Mouse (Mus musculus) ES-E14 (cell line): ENCODE results near the gene Dctn3. TPM values are rescaled to one million over a fixed set of nuclear protein-coding genes. Genes with fewer than 3 reads are reported as not detected.
A peak's percentile ranks its signal among the peaks of the same experiment; 100 is the strongest.

ENCODE experiments used
- DNase-seq: peaks from one replicate; pipeline ENCODE4 v3.0.0-alpha.2; 2013; ENCODE audit warnings: low read depth, low spot score
- H3K27ac ChIP-seq: 2 replicates; pipeline ENCODE4 v1.5.1; 2012; ENCODE audit warnings: low read depth, mild to moderate bottlenecking, low read length, moderate library complexity, mixed read lengths; ENCODE audit not compliant: poor library complexity, insufficient read depth, severe bottlenecking
- H3K36me3 ChIP-seq: 2 replicates; pipeline ENCODE4 v1.6.1; 2012; ENCODE audit warnings: mild to moderate bottlenecking, low read length, moderate library complexity, mixed read lengths; ENCODE audit not compliant: control insufficient read depth, poor library complexity, insufficient read depth, severe bottlenecking
- H3K4me1 ChIP-seq, 2 experiments: fragments of 150-350 bp in 1 of 2; sonication (generic) in 1 of 2; 2 replicates each; pipeline ENCODE4 v1.6.1; 2012; ENCODE audit warnings: low read length in 2 of 2, mild to moderate bottlenecking in 1 of 2, mixed read lengths in 1 of 2; ENCODE audit not compliant: control insufficient read depth in 2 of 2, insufficient read depth in 2 of 2, poor library complexity in 1 of 2
- H3K4me3 ChIP-seq, 2 experiments: fragments of 150-350 bp in 1 of 2; sonication (generic) in 1 of 2; 2 replicates each; pipeline ENCODE4 v1.5.1; 2012; ENCODE audit warnings: low read length in 2 of 2, low read depth in 1 of 2, mild to moderate bottlenecking in 1 of 2, mixed read lengths in 1 of 2; ENCODE audit not compliant: insufficient read depth in 1 of 2, poor library complexity in 1 of 2, severe bottlenecking in 1 of 2
- H3K9ac ChIP-seq: 2 replicates; pipeline ENCODE4 v1.6.1; 2012; ENCODE audit warnings: low read depth, mild to moderate bottlenecking, low read length, mixed read lengths; ENCODE audit not compliant: poor library complexity, insufficient read depth, severe bottlenecking
- H3K9me3 ChIP-seq: fragments of 150-350 bp; sonication (generic); 2 replicates; pipeline ENCODE4 v1.6.1; 2012; ENCODE audit warnings: low read depth, mild to moderate bottlenecking, low read length; ENCODE audit not compliant: control insufficient read depth, insufficient read depth
- CHD2 ChIP-seq: IDR thresholded peaks from 2 replicates; pipeline ENCODE4 v1.6.1; 2014; ENCODE audit warnings: mild to moderate bottlenecking, low read depth, low read length, inconsistent platforms
- HCFC1 ChIP-seq: IDR thresholded peaks from 2 replicates; pipeline ENCODE4 v1.6.1; 2012; ENCODE audit warnings: low read length, inconsistent platforms, borderline replicate concordance; ENCODE audit not compliant: insufficient read depth
- MAFK ChIP-seq: IDR thresholded peaks from 2 replicates; pipeline ENCODE4 v1.6.1; 2014; ENCODE audit warnings: mild to moderate bottlenecking, low read depth, low read length, inconsistent platforms; ENCODE audit not compliant: insufficient read depth
- ZC3H11A ChIP-seq: IDR thresholded peaks from 2 replicates; pipeline ENCODE4 v1.6.1; 2012; ENCODE audit warnings: low read depth, mild to moderate bottlenecking, inconsistent platforms, low read length, borderline replicate concordance
- ZNF384 ChIP-seq: IDR thresholded peaks from 2 replicates; pipeline ENCODE4 v1.6.1; 2012; ENCODE audit warnings: low read depth, low read length, inconsistent platforms
- in situ Hi-C, 2 experiments: fragments of 600-800 bp; cut with MboI; formaldehyde crosslinking; loops; one replicate each; pipeline ENCODE4 v1.15.1; 2025; ENCODE audit warnings: low sequenced_read_pairs in 2 of 2, inconsistent platforms in 1 of 2; ENCODE audit not compliant: unreplicated experiment in 2 of 2
- total RNA-seq: library from RNA; depleted of rRNA; stranded (reverse); fragments of 300-350 nt; gene quantifications from 2 replicates; pipeline ENCODE4 v1.2.3, GENCODE M21; 2012

Gene Dctn3
- total RNA-seq, 1 experiment = 90.9 TPM

DNA sequence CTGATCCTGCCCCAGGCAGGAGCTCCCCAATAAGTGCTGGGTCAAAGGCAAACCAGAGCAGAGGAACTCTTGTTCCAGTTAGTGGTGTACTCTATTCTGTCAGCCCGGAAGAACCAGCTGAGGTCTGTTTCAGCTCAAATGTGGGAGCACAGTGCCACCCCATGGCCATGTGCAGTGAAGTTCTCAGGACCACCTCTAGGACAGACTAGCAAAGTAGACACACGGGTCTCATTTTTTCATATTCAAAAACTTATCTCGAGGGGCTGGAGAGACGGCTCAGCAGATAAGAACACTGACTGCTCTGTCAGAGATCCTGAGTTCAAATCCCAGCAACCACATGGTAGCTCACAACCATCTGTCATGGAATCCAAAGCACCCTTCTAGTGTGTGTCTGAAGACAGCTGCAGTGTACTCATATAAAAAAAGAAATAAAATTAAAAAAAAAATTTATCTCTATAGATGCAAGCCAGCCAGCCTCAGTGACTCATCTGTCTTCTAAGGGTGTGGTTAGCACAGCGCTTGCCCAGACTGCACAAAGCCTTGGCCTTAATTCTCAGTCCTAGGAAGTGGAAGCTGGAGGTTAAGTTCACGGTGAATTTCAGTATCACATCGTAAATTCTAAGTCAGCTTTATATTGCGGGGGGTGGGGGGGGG, 14.8 kb upstream of the Dctn3 start:
- peaks cover 10% of the 10 kb centered on the region for H3K36me3 ChIP-seq
- in situ Hi-C loops = no loop called here
- H3K4me3 ChIP-seq = no peak overlapping the region
- no peaks in the 10 kb centered on the region for H3K9me3 ChIP-seq
- TF ChIP-seq HCFC1 = no peak
- peak; percentile 48; the same call in 1 of the 2 replicates for TF ChIP-seq ZC3H11A
- TF ChIP-seq MAFK = no peak
- H3K9ac ChIP-seq = no peak overlapping the region
- H3K27ac ChIP-seq = no peak overlapping the region
- DNase-seq = no peak
- H3K4me1 ChIP-seq = peaks cover 0 to 10% of the 10 kb centered on the region in 2 experiments; a peak in 2 of 4 replicates

DNA sequence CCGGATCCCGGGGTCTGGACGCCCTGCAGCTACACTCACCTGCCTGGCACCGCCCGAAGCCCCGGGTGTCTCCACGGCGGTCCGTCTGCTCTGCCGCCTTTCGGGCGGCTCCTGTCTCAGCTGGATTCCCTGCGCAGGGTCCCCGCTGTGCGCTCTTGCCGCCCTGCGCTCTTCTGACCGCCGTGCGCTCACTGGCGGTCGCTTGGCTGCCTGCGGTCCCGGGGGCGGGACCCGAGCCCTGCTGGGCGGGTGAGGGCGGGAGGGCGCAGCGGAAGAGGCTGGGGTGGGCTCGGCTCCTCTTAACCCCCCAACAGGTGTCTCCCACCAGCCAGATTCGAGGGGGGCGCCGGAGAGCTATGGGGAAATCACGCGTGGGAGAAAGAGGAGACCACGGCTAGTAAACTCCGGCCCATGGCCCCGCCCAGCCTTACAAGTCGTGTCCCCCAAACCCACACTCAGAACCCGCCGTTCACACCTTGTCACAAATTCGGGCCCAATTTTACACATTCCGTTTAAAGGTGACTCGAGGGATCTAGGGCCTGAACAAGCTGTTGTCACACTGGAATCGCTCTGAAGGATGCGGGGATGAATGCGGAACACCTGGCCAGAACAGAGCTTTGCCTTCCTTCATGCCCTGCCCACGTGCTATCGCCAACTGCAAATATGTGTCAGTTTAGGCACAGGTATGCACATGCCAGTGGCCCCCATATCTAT, 8.2 kb upstream of the Dctn3 start, which contains the start of gene Arid3c:
Arid3c (minus strand) TSS at position 91 of the 714 bp plus-strand sequence.
- in situ Hi-C loops = no loop called here
- Histone ChIP-seq H3K36me3 (no peaks in the 10 kb centered on the region), H3K4me1 (peaks cover 2 to 5% of the 10 kb centered on the region in 2 experiments; a peak in 2 of 4 replicates), H3K9ac (peak within 1 kb of the TSS; percentile 39), H3K27ac (no peak within 1 kb of the TSS), H3K4me3 (peak within 1 kb of the TSS; percentile 50 to 66), H3K9me3 (no peaks in the 10 kb centered on the region)
- no peak for TF ChIP-seq CHD2
- TF ChIP-seq ZC3H11A = no peak
- TF ChIP-seq ZNF384 = no peak
- TF ChIP-seq HCFC1 = no peak
- DNase-seq = no peak

- Histone ChIP-seq H3K9me3 (no peaks in the 10 kb centered on the region), H3K9ac (no peak overlapping the region), H3K36me3 (no peaks in the 10 kb centered on the region), H3K4me1 (peaks cover 6 to 7% of the 10 kb centered on the region in 2 experiments; a peak in 2 of 4 replicates), H3K27ac (no peak overlapping the region), H3K4me3 (no peak overlapping the region)
- DNase-seq = no peak
- TF ChIP-seq ZC3H11A (no peak), HCFC1 (no peak), CHD2 (no peak), MAFK (no peak), ZNF384 (no peak)
- in situ Hi-C loops = no loop called here
Observed at GRCm38 (mm10) chr4:41726826-41727621, 4.1 kb upstream of the Dctn3 start.

DNA sequence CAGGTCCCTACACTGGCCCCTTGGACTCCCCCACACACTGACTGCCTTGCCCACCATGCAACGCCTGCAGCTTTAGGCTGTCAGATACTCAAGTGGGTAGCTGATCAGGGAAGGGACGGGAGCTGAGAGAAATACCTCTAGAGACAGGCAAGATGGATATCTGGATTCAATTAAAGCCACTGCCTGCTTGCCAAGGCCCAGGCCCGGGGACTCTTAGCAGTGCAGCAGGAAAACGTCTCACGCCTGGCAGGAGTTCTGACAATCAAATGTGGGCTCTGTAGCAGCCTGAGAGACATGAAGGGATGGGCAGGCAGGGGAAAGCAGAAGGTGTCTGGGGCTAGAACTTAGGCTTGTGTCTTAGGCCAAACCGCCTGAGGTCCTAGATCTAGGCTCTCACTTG, 6.1 kb downstream of the Dctn3 start:
- no peak overlapping the region for H3K27ac ChIP-seq
- peaks cover 16% of the 10 kb centered on the region; the same call in 1 of the 2 replicates for H3K36me3 ChIP-seq
- H3K9ac ChIP-seq = no peak overlapping the region
- no peak overlapping the region for H3K4me3 ChIP-seq
- no peak for DNase-seq
- no peak for TF ChIP-seq MAFK
- TF ChIP-seq CHD2 = no peak
- TF ChIP-seq ZNF384 = no peak
- no peak for TF ChIP-seq HCFC1
- no peak for TF ChIP-seq ZC3H11A
- in situ Hi-C loops = loop anchor here in 1 of 2 experiments (25.0 kb wide), 1 partner anchor 155 kb away; the partner anchor contains the start of genes Dnaic1 and Fam219a
- H3K4me1 ChIP-seq = peaks cover 2 to 3% of the 10 kb centered on the region in 2 experiments; a peak in 1 of 4 replicates
- no peaks in the 10 kb centered on the region for H3K9me3 ChIP-seq
